Mouse (Mus musculus) liver, embryonic 11.5 days (tissue): ENCODE results near the gene Atf1. TPM values are rescaled to one million over a fixed set of nuclear protein-coding genes. Genes with fewer than 3 reads are reported as not detected.
"Not testable (repeated sequence)": the region's sequence is repeated elsewhere in the genome, so short reads cannot be mapped to it uniquely, and the experiment has no call there.

Experiments
- ATAC-seq: fragments of 200-750 bp; cut with Nextera tagmentation; replicated peaks from 2 replicates; pipeline ENCODE4 v1.8.0; 2017; ENCODE audit warnings: moderate number of reproducible peaks, mild to moderate bottlenecking, moderate TSS enrichment, moderate library complexity; ENCODE audit not compliant: low FRiP score
- DNase-seq: peaks from one replicate; pipeline ENCODE4 v3.0.0-alpha.2; 2017; ENCODE audit warnings: low spot score
- H3K27ac ChIP-seq: fragments of 300-500 bp; sonication (generic); 2 replicates; pipeline ENCODE4 v1.5.1; 2014; ENCODE audit warnings: mild to moderate bottlenecking, low read depth, low read length, control low read depth
- H3K27me3 ChIP-seq: fragments of 300-500 bp; sonication (generic); replicated peaks from 2 replicates; pipeline ENCODE4 v1.6.1; 2014; ENCODE audit warnings: low read length, mixed read lengths; ENCODE audit not compliant: control insufficient read depth, insufficient read depth
- H3K36me3 ChIP-seq: fragments of 300-500 bp; sonication (generic); 2 replicates; pipeline ENCODE4 v1.6.1; 2014; ENCODE audit warnings: mild to moderate bottlenecking, low read length, moderate library complexity, mixed read lengths; ENCODE audit not compliant: control insufficient read depth, insufficient read depth
- H3K4me1 ChIP-seq: fragments of 300-500 bp; sonication (generic); replicated peaks from 2 replicates; pipeline ENCODE4 v1.6.1; 2014; ENCODE audit warnings: low read length, mixed read lengths; ENCODE audit not compliant: control insufficient read depth, insufficient read depth
- H3K4me2 ChIP-seq: fragments of 300-500 bp; sonication (generic); 2 replicates; pipeline ENCODE4 v1.6.1; 2014; ENCODE audit warnings: mild to moderate bottlenecking, control low read depth, moderate library complexity
- H3K4me3 ChIP-seq: fragments of 300-500 bp; sonication (generic); 2 replicates; pipeline ENCODE4 v1.5.1; 2014; ENCODE audit warnings: low read depth, low read length, control low read depth
- H3K9ac ChIP-seq: fragments of 300-500 bp; sonication (generic); 2 replicates; pipeline ENCODE4 v1.6.1; 2014; ENCODE audit warnings: low read depth, low read length, control low read depth
- H3K9me3 ChIP-seq: fragments of 300-500 bp; sonication (generic); 2 replicates; pipeline ENCODE4 v1.6.1; 2016; ENCODE audit warnings: low read length, inconsistent platforms, mixed read lengths; ENCODE audit not compliant: control insufficient read depth
- WGBS: fragments of 180-500 bp; shearing (Covaris S2); extraction: QIAGEN DNeasy Blood & Tissue Kit; methylation state at CpG from one replicate; pipeline ENCODE4 v1.1.7; 2014; 5-methylcytosine and 5-hydroxymethylcytosine counted together
- polyA plus RNA-seq: library from polyadenylated mRNA; unstranded; fragments of >200 nt; fragmentation: Nextera tagmentation; extraction: Ambion mirVana; gene quantifications from 2 replicates; pipeline ENCODE4 v1.2.1, GENCODE M21; 2014

Gene Atf1
- polyA plus RNA-seq, 1 experiment from 2014 or later = 62.9 TPM

DNA sequence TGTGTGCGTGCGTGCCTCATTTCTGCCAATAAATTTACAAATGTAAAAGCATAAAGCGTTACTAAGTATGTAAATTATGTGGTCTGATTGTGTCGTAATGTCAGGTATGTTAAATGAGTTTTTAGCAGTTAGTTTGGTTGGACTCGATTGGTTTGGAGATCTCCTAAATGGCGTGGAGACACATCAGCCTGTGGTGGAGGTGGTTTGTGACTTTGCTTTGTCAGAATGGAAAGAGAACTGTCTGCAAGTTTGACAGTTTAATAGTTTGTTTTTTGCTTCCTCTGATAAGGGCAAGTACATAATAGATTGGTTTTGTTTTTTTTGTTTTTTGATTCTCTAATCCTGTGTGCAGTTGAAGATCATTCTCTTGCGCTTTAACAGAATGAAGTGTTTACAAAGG lies 32.7 kb downstream of the Atf1 start:
- H3K36me3 ChIP-seq = peaks cover 23% of the 10 kb centered on the region
- WGBS = 85% methylated on average over 6 of the region's 7 CpGs

DNA sequence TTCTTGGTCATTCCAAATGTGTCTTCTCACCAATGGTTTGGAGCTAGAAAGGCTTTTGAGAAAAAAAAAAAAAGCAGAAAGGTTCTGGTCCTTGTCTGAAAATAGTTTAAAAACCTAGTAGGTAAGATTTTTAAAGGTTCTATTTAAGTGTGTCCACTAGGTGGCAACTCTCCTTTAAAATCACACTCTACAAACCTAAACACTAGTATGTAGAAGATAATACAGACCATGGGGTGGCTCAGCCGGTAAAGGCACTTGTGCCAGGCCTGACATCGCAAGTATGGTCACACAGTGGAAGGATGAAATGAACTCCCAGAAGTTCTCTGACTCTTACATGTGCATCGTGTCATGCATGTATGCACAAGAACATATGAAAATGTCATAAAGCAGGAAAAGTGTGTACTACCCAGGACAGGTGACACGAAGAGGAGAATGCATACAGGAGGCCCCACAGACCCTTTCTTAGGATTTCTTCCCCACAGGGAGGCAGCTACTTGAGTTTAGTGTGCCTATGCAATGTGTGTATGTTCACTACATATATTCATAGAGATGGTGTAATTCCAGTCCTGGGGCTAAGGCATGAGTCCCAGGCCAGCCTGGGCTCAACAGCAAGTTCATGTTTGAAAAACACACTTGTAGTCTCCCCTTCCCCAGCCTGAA lies 35.8 kb downstream of the Atf1 start:
- no peaks in the 10 kb centered on the region for H3K27me3 ChIP-seq
- H3K4me3 ChIP-seq = no peak overlapping the region
- peaks cover 9% of the 10 kb centered on the region for H3K36me3 ChIP-seq
- H3K9ac ChIP-seq = no peak overlapping the region
- H3K27ac ChIP-seq = no peak overlapping the region
- DNase-seq (no peak), ATAC-seq (no peak)
- no peaks in the 10 kb centered on the region for H3K9me3 ChIP-seq
- 36% methylated on average over 4 of the region's 4 CpGs for WGBS
- no peak overlapping the region for H3K4me2 ChIP-seq
- H3K4me1 ChIP-seq = no peaks in the 10 kb centered on the region

More for the DNA sequence above, 32.7 kb downstream of the Atf1 start:
- H3K4me1 ChIP-seq, H3K4me3 ChIP-seq, H3K9ac ChIP-seq, ATAC-seq, DNase-seq, H3K27me3 ChIP-seq, H3K27ac ChIP-seq, H3K4me2 ChIP-seq, H3K9me3 ChIP-seq: not testable (repeated sequence)

GRCm38 (mm10) chr15:100265586-100266325 lies 38.1 kb downstream of the Atf1 start:
- H3K4me1 ChIP-seq = no peaks in the 10 kb centered on the region
- no peak overlapping the region for H3K4me2 ChIP-seq
- ATAC-seq (no peak), DNase-seq (no peak)
- no peaks in the 10 kb centered on the region for H3K9me3 ChIP-seq
- H3K9ac ChIP-seq = no peak overlapping the region
- H3K4me3 ChIP-seq = no peak overlapping the region
- H3K27ac ChIP-seq = no peak overlapping the region
- no peaks in the 10 kb centered on the region; the same call in 1 of the 2 replicates for H3K36me3 ChIP-seq
- WGBS = 70% methylated on average over 4 of the region's 5 CpGs
- no peaks in the 10 kb centered on the region for H3K27me3 ChIP-seq

GRCm38 (mm10) chr15:100268916-100269315 lies 41.3 kb downstream of the Atf1 start:
- Histone ChIP-seq H3K36me3 (no peaks in the 10 kb centered on the region), H3K4me1 (no peaks in the 10 kb centered on the region), H3K4me2 (no peak overlapping the region), H3K9ac (no peak overlapping the region), H3K27me3 (no peaks in the 10 kb centered on the region), H3K27ac (no peak overlapping the region), H3K9me3 (no peaks in the 10 kb centered on the region), H3K4me3 (no peak overlapping the region)
- WGBS = 63% methylated on average over 2 of the region's 2 CpGs
- no peak for DNase-seq
- no peak for ATAC-seq

DNA sequence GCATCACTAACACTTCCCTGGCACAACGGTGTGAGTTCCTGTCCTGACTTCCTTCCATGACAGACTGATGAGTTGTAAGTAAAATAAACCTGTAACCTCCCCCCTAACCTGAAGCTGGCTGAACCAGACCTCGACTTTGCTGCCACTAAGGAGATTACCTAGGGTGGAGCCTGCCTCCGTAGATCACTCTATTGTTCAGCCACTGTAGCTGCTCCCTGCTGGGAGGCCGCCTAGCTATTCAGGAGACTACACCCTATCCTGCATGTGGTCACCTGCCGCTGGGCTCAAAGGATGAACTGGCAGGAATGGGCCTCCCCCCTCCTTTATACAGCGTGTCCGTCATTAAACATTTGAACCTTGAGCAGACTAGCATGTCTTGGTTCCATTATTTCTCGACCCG lies 42.2 kb downstream of the Atf1 start:
- no peak for ATAC-seq
- no peaks in the 10 kb centered on the region for H3K27me3 ChIP-seq
- no peaks in the 10 kb centered on the region for H3K4me1 ChIP-seq
- 30% methylated on average over 9 of the region's 9 CpGs for whole genome bisulfite sequencing
- H3K9me3 ChIP-seq = no peaks in the 10 kb centered on the region
- peak overlapping the region; percentile 9; the same call in 1 of the 2 replicates for H3K4me2 ChIP-seq
- DNase-seq = no peak
- H3K27ac ChIP-seq = no peak overlapping the region
- no peaks in the 10 kb centered on the region for H3K36me3 ChIP-seq
- H3K4me3 ChIP-seq = no peak overlapping the region
- no peak overlapping the region for H3K9ac ChIP-seq

GRCm38 (mm10) chr15:100270609-100271008 lies 43.0 kb downstream of the Atf1 start:
- DNase-seq, H3K36me3 ChIP-seq, ATAC-seq, H3K27ac ChIP-seq, H3K27me3 ChIP-seq, H3K9ac ChIP-seq, H3K4me3 ChIP-seq, H3K4me2 ChIP-seq, H3K9me3 ChIP-seq, H3K4me1 ChIP-seq: not testable (repeated sequence)
- 37% methylated on average over 7 of the region's 7 CpGs for WGBS

GRCm38 (mm10) chr15:100271411-100271810 lies 43.8 kb downstream of the Atf1 start:
- Histone ChIP-seq H3K4me3 (no peak overlapping the region), H3K27ac (no peak overlapping the region), H3K4me1 (no peaks in the 10 kb centered on the region), H3K4me2 (no peak overlapping the region), H3K9ac (no peak overlapping the region), H3K36me3 (no peaks in the 10 kb centered on the region), H3K9me3 (no peaks in the 10 kb centered on the region), H3K27me3 (no peaks in the 10 kb centered on the region)
- no peak for DNase-seq
- no peak for ATAC-seq
- 73% methylated on average over 14 of the region's 14 CpGs for WGBS

DNA sequence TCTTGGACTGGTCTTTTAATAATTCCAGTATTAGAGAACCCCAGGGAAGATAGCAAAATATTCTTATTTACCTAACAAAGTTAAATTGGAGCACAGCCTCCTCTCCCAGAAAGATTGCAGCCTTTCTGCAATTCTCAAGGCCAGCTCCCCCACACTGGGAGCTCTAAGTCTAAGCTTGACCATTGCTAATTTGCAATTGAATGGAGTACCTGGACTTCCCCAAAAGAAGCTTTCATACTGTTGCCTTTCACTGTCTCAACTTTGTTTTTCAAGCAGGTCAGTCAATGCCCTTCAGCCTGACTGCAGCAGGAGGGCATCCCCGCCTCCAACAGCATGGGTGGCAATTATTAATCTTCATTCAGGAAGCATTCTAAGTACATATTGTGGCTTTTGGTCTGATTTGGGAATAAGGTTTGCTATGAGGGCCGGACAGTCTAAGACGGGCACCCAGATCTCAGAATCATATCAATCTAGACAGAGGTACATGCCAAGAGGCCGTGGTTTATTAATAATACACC lies 46.2 kb downstream of the Atf1 start:
- not testable (repeated sequence) for DNase-seq, H3K27me3 ChIP-seq, ATAC-seq, H3K36me3 ChIP-seq, H3K4me2 ChIP-seq, H3K9me3 ChIP-seq, H3K4me1 ChIP-seq, H3K9ac ChIP-seq, H3K4me3 ChIP-seq, H3K27ac ChIP-seq
- 82% methylated on average over 4 of the region's 4 CpGs for WGBS
